Mouse (Mus musculus) liver, postnatal 0 days (tissue): ENCODE measurements around the gene Pqlc2.

Experiments
- CTCF ChIP-seq: sonication (generic); IDR thresholded peaks from 2 replicates; pipeline ENCODE4 v1.5.1; 2016; ENCODE audit warnings: antibody characterized with exemption, low read depth
- EP300 ChIP-seq: IDR thresholded peaks from 2 replicates; pipeline ENCODE4 v1.6.1; 2016; ENCODE audit warnings: antibody characterized with exemption, low read depth, mild to moderate bottlenecking

- TF ChIP-seq CTCF (no peak), EP300 (no peak)
Measured at GRCm38 (mm10) chr4:139259302-139259871, 51.1 kb downstream of the Pqlc2 start.
